Mouse (Mus musculus) E14TG2a.4 (cell line): ENCODE measurements around the gene Pglyrp1.

Experiments
- CTCF ChIP-seq: conservative IDR thresholded peaks from 2 replicates; pipeline ENCODE4 v1.5.1; 2014; ENCODE audit warnings: low read length
- NANOG ChIP-seq: IDR thresholded peaks from 2 replicates; pipeline ENCODE4 v1.6.1; 2014; ENCODE audit warnings: borderline replicate concordance, low read length, mixed read lengths
- POU5F1 ChIP-seq: IDR thresholded peaks from 2 replicates; pipeline ENCODE4 v1.6.1; 2014; ENCODE audit warnings: low read length, borderline replicate concordance

DNA sequence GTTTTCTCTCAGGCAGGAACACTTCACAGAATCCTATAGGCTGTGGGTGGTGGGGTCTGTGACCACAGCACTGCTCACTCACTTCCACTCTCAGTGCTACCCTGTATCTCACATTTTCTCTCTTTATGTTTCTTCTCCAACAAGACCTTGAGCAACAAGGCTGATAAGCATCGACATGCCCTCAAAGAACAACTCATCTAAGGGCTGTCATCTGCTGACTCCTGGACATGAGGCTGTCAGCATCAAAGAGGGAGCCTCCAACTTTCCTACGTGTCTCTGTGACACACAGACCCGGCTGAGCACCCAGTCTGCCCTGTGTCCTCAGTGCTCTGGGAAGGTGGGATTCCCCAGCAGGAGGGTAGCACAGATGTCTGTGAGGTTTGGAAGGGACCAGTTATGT is 49.6 kb upstream of the Pglyrp1 start, which contains the start of gene Psg17:
- TF ChIP-seq CTCF (no peak), NANOG (no peak), POU5F1 (no peak)
